ENCODE assay signal across 22 mouse cellular contexts in genomic region chr17:70339821-70340220, GRCm38 (mm10).
DNase-seq lines count a peak whose midpoint lies in the region; ATAC-seq and TF ChIP-seq lines count a peak whose summit lies in the region.
"Had no signal": no experiment of that assay in that cellular context is flagged by ENCODE, and none has a peak within 500 bp of the region (broad histone marks: within the 10 kb centered on the region; RNA-seq: fewer than 3 reads in every experiment).

No protein-coding gene starts in this region.

- H3K27ac ChIP-seq in forebrain, postnatal 0 days (ENCODE audit: low read depth, low read length) = no peak overlapping the region
- H3K27ac ChIP-seq in layer of hippocampus, adult 2 months = no peak overlapping the region
- H3K27ac ChIP-seq: embryonic facial prominence, embryonic 13.5 days; embryonic facial prominence, embryonic 15.5 days; forebrain, embryonic 10.5 days; forebrain, embryonic 12.5 days had no signal

- H3K4me3 ChIP-seq in forebrain, postnatal 0 days (ENCODE audit: low read depth, low read length) = no peak overlapping the region
- no peak overlapping the region for H3K4me3 ChIP-seq in layer of hippocampus, adult 2 months
- H3K4me3 ChIP-seq: embryonic facial prominence, embryonic 13.5 days; embryonic facial prominence, embryonic 15.5 days; erythroblast, embryonic 14.5 days; forebrain, embryonic 10.5 days; forebrain, embryonic 12.5 days had no signal

- H3K4me1 ChIP-seq in forebrain, postnatal 0 days (ENCODE audit: insufficient read depth) = no peaks in the 10 kb centered on the region
- H3K4me1 ChIP-seq: forebrain, embryonic 12.5 days had no signal

- H3K4me2 ChIP-seq in forebrain, postnatal 0 days (ENCODE audit: low read depth) = no peak overlapping the region
- H3K4me2 ChIP-seq: embryonic facial prominence, embryonic 13.5 days; embryonic facial prominence, embryonic 15.5 days; forebrain, embryonic 12.5 days had no signal

- DNase-seq in adrenal gland, adult 2 months = peak; percentile 51
- DNase-seq in adrenal gland, adult 8-10 months = peak; percentile 19
- peak; percentile 47 for DNase-seq in adrenal gland, postnatal 14 days
- DNase-seq in adrenal gland, postnatal 36 days = peak; percentile 40 to 42
- DNase-seq in thymus, postnatal 0 days (ENCODE audit: low spot score) = no peak
- no peak for DNase-seq in forebrain, postnatal 0 days
- DNase-seq in layer of hippocampus, adult 2 months (ENCODE audit: low spot score in 2 of 2) = no peak
- no peak for DNase-seq in left cerebral cortex, adult 11 months (ENCODE audit: low spot score)
- DNase-seq: cerebellum, adult 11 months; cerebellum, adult 18-20 months; cerebellum, adult 8-10 months; cerebellum, adult 9-11 months; cerebellum, postnatal 14 days; cerebellum, postnatal 36 days; embryo, embryonic 11 days had no signal

- H3K36me3 ChIP-seq in forebrain, postnatal 0 days (ENCODE audit: insufficient read depth) = no peaks in the 10 kb centered on the region
- H3K36me3 ChIP-seq: embryonic facial prominence, embryonic 13.5 days; embryonic facial prominence, embryonic 15.5 days; forebrain, embryonic 10.5 days; forebrain, embryonic 12.5 days had no signal

- H3K9ac ChIP-seq in forebrain, postnatal 0 days = no peak overlapping the region
- H3K9ac ChIP-seq: embryonic facial prominence, embryonic 13.5 days; embryonic facial prominence, embryonic 15.5 days; forebrain, embryonic 12.5 days had no signal

- H3K27me3 ChIP-seq in forebrain, postnatal 0 days (ENCODE audit: insufficient read depth, low read length) = no peaks in the 10 kb centered on the region
- H3K27me3 ChIP-seq: embryonic facial prominence, embryonic 13.5 days; embryonic facial prominence, embryonic 15.5 days; forebrain, embryonic 12.5 days had no signal

- WGBS in forebrain, postnatal 0 days = 89% methylated on average over 7 of the region's 7 CpGs

- no peaks in the 10 kb centered on the region for H3K9me3 ChIP-seq in forebrain, postnatal 0 days (ENCODE audit: low read length)
- H3K9me3 ChIP-seq: embryonic facial prominence, embryonic 13.5 days; embryonic facial prominence, embryonic 15.5 days; forebrain, embryonic 10.5 days; forebrain, embryonic 12.5 days had no signal

- ATAC-seq in forebrain, postnatal 0 days = no peak
- ATAC-seq: forebrain, embryonic 14.5 days; forebrain, embryonic 16.5 days had no signal

- TF ChIP-seq CTCF in forebrain, postnatal 0 days (IDR thresholded peaks at IDR 0.05; ENCODE audit: low read depth) = no peak
- TF ChIP-seq CTCF in layer of hippocampus, adult 2 months (conservative IDR thresholded peaks at IDR 0.05) = no peak

Comparison
In these comparisons a context has a peak if more than half of its experiments do, and no peak if none do; other contexts are left out.
1. DNase-seq: peak in adrenal gland, adult 2 months (single experiment), adrenal gland, adult 8-10 months (single experiment), adrenal gland, postnatal 14 days (single experiment) and adrenal gland, postnatal 36 days (2 of 2); none in thymus, postnatal 0 days (single experiment), forebrain, postnatal 0 days (single experiment), layer of hippocampus, adult 2 months (0 of 2) and left cerebral cortex, adult 11 months (single experiment).